Mouse (Mus musculus): ENCODE measurements around the gene Irgm1. TPM values are rescaled to one million over a fixed set of nuclear protein-coding genes. Genes with fewer than 3 reads are reported as not detected.
"Not testable (repeated sequence)": the region's sequence is repeated elsewhere in the genome, so short reads cannot be mapped to it uniquely, and the experiment has no call there.

Gene Irgm1
- total RNA-seq, 2 experiments from 2014 or later = 16.6 to 27.6 TPM

GRCm38 (mm10) chr11:48835923-48836322 lies 35.6 kb downstream of the Irgm1 start:
- DNase-seq (ENCODE audit: low spot score in 2 of 2) = no peak

DNA sequence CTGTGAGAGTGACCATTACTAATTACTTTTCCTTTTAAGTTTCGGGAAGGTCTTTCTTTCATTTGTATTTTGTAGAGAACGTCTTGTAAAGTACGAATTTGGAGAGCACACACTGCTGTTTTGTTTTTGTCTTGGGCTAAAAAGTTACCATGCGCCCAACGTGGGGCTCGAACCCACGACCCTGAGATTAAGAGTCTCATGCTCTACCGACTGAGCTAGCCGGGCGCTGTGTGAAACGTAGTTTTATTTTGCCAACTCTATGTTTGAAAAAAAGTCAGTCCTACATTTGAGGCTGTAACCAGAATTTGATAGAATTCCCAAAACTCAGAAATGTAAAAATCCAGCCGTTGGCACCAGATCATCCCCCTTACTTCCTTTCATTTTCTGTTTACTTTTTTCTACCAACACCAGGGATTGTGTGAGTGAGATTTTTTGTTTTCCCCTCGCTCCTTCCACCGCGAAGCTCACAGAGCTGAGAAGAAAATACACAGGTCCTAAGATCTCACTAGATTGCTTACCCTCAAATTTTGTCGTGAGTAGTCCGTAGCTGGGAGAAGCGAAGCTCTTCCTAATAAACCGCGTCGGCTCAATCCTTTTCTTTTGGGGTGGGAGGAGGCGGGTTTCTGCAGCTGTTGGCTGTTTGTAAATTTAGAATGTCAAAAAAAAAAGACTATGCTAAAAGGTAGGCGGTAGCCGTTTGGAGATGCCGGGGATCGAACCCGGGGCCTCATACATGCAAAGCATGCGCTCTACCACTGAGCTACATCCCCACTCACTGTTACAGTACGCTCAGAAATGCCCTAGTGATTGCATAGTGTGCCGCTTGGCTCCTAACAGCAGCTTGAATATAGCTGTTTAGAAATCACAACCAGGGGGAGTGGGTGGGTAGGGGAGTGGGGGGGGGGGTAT lies 37.5 kb downstream of the Irgm1 start:
- peak; percentile 92 to 95 for DNase-seq (ENCODE audit: low spot score in 2 of 2)

- DNase-seq (ENCODE audit: low spot score in 2 of 2) = no peak
These were observed 38.3 kb downstream of the Irgm1 start for GRCm38 (mm10) chr11:48833078-48833730.

- DNase-seq (ENCODE audit: low spot score in 2 of 2) = no peak
These were observed 40.2 kb downstream of the Irgm1 start for GRCm38 (mm10) chr11:48831273-48831672.

GRCm38 (mm10) chr11:48830279-48830678 lies 41.2 kb downstream of the Irgm1 start:
- no peak for DNase-seq (ENCODE audit: low spot score in 2 of 2)

DNA sequence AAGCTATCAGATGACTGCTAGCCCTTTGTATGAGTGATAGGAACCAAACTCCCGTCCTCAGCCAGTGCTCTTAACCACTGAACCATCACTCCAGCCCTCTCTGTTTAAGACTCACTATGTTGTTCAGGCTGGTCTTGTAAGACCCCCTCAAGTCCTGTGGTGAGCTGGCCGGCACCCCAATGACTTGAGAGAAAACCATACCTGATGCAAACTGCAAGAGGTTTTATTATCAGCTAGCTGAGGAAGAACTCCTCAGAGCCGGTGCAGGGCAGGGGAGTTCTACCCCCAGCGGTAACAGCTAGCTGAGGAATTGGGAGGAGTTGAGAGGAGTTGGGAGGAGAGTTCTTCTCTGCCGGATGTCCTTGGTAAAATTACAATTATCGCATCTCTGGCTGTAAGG lies 43.6 kb downstream of the Irgm1 start:
- no peak for DNase-seq (ENCODE audit: low spot score in 2 of 2)

DNA sequence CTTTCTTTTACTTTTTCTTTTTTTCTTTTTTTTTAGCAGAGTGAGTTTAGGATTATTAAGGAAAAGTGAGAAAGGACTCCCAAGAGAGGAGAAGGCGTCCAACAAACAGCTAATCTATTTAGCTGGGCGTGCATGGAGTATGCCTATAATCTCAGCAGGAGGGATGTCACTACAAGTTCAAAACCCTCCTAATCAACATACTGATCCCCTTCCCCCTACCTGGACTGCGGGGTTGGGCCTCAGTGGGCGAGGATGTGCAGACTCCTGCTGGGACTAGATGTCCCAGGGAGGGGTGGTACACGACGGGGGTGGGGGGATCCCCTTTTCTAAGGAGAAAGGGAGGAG lies 44.8 kb downstream of the Irgm1 start:
- DNase-seq (ENCODE audit: low spot score in 2 of 2) = no peak

DNA sequence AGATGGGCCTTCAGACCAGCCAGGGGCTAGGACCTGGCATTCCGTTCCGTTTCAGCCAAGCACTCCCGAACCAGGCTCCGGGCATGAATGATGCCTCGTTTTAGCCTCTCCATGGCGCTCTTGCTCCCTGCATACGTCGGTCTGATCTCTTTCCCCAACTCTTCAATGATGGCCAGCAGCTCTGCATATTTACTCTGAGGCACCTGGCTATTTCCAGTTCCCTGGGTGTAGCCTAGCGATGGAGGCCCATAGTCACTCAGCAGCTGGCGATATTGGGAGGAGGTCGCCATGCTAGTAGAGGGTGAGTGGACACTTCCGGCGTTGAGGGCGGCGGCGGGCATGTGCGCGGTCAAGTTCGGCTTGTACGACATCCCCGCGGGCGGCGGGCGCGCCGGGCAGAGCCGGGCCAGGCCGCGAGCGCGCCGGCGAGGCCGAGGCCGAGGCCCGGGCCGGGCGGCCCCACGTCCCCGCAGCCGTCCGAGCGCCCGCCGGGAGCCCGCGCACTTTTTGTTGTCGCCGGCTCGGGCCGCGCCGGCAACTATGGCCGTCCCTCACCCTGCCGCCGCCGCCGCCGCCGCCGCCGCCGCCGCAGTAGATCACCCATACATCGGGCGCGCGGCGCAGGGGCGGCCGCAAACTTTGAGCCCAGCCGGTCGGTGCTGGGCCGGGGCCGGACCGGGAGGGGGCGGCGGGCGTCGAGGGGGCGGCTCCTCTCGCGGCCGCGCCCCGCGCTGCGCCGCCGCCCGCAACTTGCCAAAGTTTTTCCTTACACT lies 45.3 kb downstream of the Irgm1 start, which contains the start of the genes Trim7 and Gm12184:
Trim7 (plus strand) TSS at position 162 of the 773 bp plus-strand sequence.
Gm12184 (minus strand) TSS at position 677 of the 773 bp plus-strand sequence.
- not testable (repeated sequence) for DNase-seq (ENCODE audit: low spot score in 2 of 2)

GRCm38 (mm10) chr11:48824311-48824830 lies 47.1 kb downstream of the Irgm1 start:
- no peak for DNase-seq (ENCODE audit: low spot score in 2 of 2)

DNA sequence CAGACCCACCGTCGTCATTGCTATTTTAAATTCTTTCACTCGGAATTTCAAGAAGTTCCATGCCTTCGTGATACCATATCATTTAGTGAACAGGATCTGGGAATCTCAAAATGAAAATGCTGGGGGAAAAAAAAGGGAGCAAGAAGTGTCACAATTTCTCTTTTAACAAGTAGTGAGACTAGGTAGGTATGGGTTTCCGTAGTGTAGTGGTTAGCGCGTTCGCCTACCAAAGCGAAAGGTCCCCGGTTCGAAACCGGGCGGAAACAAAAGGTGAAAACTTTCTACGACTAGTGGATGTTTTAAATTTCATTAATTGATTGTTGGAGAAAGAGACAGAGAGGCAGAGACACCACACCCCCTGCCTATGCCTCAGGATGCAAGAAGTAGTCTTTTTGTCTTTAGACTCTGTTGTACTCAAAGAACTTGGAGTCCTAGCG lies 47.9 kb downstream of the Irgm1 start:
- peak; percentile 58 to 69 for DNase-seq (ENCODE audit: low spot score in 2 of 2)

DNA sequence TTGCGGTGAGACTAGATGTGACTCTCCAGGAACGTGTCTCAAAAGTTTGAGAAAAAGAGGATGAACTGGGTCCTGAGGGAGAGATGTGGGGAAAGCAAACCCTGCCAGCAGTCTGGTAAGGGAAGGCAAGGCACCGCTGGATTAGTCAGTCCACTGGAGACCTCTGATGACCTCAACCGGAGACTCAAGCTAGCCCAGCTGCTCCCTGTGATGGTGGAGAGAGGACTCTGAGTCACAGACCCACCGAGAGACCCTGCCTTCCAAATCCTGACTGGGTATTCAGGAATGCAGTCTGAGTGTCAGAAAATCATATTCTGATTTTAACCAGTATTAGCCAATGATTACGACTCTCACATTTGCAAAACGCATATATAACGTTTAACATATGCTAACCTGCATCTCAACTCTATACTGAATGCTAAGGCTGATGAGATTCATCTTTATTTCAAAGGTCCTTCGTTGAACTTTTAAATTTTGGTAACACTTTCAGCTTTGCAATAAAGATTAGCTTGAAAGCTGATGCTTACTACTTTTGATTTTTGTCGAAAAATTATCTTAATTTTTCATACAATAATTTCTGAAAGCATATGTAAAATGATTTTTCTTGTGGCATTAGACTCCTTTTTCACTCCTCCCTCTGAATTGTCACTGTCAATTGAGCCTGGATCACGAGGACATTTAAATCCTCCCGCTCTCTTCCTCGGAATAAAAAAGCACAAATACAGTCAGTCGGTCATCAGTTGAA lies 48.5 kb downstream of the Irgm1 start:
- no peak for DNase-seq (ENCODE audit: low spot score in 2 of 2)

DNA sequence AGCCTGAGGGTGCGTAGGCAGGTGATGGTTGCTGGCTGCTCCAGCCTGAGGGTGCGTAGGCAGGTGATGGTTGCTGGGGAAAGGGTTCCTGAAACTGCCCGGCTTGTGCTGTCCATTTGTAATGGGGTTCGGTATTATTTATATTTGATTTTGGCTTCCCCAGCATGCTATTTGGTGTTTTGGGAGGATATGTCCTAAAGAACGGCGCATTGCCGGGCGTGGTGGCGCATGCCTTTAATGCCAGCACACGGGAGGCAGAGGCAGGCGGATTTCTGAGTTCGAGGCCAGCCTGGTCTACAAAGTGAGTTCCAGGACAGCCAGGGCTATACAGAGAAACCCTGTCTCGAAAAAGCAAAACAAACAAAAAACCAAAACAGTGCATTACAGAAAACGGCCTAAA lies 50.2 kb downstream of the Irgm1 start:
- DNase-seq (ENCODE audit: low spot score in 2 of 2) = not testable (repeated sequence)

DNA sequence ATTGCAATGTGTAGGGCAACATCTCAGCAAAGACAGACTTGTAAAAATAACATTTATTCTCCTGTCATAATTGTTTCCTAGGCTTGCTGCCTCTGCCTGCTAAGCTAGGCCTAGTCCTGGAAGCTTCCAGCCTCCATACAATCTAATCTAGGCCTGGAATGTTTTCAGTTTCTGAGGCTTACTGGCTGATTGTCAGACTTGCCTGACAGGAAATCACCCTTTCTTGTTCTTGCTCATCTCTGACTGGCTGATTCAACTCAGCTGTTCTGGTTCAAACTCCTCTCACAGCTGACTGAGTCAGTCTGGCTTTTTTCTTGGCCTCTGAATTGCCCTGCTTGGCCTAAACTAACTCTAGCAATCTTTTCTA lies 51.2 kb downstream of the Irgm1 start:
- DNase-seq (ENCODE audit: low spot score in 2 of 2) = no peak

- no peak for DNase-seq (ENCODE audit: low spot score in 2 of 2)
These were observed 51.7 kb downstream of the Irgm1 start for GRCm38 (mm10) chr11:48819614-48820307.

GRCm38 (mm10) chr11:48818346-48818745 lies 53.1 kb downstream of the Irgm1 start:
- DNase-seq (ENCODE audit: low spot score in 2 of 2) = peak; percentile 81 to 92

DNA sequence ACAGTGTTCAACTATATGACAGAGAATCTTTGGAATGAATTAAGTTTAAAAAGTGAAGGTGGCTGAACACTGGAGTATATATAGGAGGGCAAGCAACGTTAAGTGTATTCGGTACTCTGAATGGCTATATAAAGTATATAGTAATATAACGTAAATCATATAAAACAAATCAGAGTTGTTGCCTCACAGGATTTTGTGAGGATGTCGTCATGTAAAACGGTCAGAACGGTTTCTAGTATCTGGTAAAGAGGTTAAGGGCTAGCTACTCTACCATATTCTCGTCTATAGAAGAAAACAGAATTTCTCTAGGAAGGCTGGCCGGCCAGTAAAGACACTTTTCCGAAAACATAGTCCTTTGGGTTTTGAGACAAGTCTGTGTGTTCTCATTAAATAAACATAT lies 53.7 kb downstream of the Irgm1 start:
- DNase-seq (ENCODE audit: low spot score in 2 of 2) = no peak

GRCm38 (mm10) chr11:48816800-48817665 lies 54.5 kb downstream of the Irgm1 start, which contains the start of gene Trim41:
Gene Trim41 (minus strand): TSS chr11:48817353.
- DNase-seq (ENCODE audit: low spot score in 2 of 2) = peak; percentile 95 to 98

- DNase-seq (ENCODE audit: low spot score in 2 of 2) = peak in 1 of 2 experiments; percentile 41
These were observed 55.2 kb downstream of the Irgm1 start for GRCm38 (mm10) chr11:48816281-48816781.

GRCm38 (mm10) chr11:48815851-48816250 lies 55.6 kb downstream of the Irgm1 start:
- no peak for DNase-seq (ENCODE audit: low spot score in 2 of 2)

Measured in adrenal gland, adult 18-20 months (tissue).